Mouse (Mus musculus) layer of hippocampus, adult 9-10 months (tissue): ENCODE data around the gene Cphx2.
"Not testable (repeated sequence)": the region's sequence is repeated elsewhere in the genome, so short reads cannot be mapped to it uniquely, and the experiment has no call there.

Experiments used
- DNase-seq: peaks from one replicate; pipeline ENCODE4 v3.0.0; 2022; ENCODE audit warnings: low spot score

Gene Cphx2

DNA sequence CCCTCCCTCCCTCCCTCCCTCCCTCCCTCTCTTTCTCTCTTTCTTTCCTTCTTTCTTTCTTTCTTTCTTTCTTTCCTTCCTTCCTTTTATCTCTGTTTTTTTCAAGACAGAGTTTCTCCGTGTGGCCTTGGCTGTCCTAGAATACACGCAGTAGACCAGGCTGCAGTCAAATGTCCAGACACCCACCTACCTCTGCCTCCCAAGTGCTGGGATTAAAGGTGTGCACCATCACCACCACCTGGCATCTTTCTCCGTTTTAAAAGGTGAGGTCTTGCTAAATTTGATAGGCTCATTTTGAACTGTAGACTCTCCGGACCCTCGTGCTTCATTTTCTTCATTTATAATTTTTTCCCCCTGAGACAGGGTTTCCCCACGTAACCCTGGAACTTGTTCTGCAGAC lies at the start of gene Cphx2:
Cphx2 (plus strand) TSS at position 301 of the 400 bp plus-strand sequence.
- not testable (repeated sequence) for DNase-seq

DNA sequence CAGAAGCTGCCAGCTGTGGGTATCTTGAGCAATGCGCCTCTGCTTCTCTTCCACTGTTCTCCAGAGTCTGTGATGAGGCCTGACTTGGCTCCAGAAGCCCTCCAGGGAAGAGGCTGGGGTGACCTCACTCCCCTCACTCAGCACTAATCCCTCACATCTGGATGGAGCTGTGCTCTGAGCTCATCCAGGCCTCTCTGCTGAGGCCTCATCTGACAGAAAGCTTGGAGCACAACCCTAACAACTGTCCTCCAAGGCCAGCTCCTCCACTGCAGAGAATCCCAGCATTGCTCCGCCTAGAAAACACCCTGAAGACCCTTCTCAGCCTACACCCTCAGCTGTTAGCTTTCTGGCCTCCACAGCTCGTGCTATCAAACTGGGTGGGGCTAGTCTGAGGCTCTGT lies 47.0 kb upstream of the Cphx2 start:
- DNase-seq: not testable (repeated sequence)

GRCm38 (mm10) chr14:26035439-26035838 lies 45.9 kb upstream of the Cphx2 start:
- not testable (repeated sequence) for DNase-seq

GRCm38 (mm10) chr14:26042611-26043010 lies 38.7 kb upstream of the Cphx2 start, which contains the start of gene Gm9780:
Gene Gm9780, minus strand, starts transcription at chr14:26042711.
- DNase-seq: not testable (repeated sequence)

GRCm38 (mm10) chr14:26045007-26045406 lies 36.3 kb upstream of the Cphx2 start:
- DNase-seq: not testable (repeated sequence)

DNA sequence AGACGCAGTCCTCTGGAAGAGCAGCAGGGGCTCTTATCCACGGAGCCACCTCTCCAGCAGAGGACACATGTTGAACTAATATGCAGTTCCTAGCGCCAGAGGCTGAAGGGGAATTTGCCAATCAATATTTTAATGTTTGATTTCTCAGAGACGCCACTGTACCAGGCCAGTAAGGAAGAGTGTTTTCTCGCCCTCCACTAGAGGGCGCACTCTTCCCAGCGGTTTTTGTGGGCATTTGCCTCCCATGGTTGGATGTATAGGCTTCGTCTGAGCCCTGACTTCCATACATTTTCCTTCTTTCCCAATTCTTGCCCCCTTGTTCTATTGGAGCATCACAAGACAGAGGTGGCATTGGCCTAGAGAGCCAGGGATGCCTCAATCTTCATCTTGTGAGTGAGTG lies 34.3 kb upstream of the Cphx2 start:
- DNase-seq: not testable (repeated sequence)

DNA sequence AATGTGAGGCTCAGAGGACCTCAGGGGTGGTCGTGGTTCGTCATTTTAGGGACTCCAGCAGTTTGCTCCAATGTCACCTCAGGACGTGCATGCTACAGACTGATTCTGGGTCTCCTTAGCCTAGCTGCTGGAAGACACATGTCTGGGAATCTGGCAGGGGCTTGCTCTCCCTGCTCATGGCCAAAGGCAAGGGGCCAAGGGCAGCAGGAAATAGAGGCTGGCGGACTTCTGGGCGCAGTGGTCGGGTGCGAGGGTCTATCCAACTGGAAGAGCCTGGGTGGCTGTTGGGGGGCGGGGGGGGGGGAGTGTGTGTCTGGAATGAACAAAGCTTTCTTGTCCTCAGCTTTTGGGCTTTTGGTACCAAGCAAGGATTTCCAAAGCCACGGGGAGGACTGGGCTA lies 32.5 kb upstream of the Cphx2 start:
- DNase-seq: not testable (repeated sequence)

DNA sequence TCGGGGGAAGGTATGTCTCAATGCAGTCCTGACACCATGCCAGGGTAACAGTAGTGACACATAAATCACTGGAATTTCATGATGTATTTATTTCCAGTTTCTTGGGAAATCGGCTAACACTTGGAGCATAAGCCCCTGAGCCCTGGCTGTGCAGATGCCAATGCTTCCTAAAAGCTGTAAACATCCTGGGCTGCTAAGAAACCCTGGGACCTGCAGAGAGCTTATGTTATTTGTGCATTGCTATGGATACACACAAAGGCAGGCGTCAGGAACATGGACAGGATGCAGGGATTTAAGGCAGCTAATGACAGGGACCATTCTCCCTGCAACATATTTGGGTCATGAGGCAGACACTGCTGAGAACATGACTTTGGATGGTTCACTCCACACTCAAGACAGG lies 23.1 kb upstream of the Cphx2 start:
- DNase-seq: not testable (repeated sequence)

- DNase-seq: not testable (repeated sequence)
Measured at GRCm38 (mm10) chr14:26059362-26059761, 22.0 kb upstream of the Cphx2 start.

DNA sequence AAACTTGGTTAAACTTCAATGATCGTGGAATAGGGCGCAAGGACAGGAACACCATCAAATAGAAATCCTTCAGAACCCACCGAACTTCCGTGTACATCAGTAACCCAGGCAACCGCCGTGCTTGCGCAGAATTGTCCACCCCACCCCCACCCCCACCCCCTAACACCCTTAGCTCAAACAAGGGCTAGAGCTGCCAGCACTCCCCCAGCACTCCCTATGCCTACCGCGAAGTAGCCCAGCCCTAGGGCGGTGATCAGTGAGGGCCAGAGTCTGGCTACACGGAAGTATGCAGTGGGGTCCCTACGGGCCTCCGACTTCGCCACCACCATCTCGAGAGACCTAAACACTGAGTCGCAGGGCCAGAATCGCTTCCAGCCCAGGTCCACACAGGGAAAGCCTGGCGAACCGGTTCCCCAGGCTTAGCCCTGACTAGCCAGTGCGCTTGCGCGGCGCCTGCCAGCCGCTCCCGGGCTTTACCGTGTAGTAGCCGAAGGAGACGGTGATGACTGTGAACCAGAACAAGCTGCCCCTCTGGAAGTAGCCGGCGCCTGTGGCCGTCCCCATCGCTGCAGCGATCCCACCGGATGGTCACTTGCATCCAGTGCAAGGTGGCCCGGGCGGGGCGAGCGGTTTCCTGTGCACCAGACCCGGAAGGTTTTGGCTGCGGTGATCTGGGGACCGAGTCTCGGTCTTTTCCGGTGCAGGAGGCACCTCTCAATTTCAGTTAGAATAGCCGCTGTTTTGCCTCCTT lies 14.6 kb upstream of the Cphx2 start:
- DNase-seq: not testable (repeated sequence)

DNA sequence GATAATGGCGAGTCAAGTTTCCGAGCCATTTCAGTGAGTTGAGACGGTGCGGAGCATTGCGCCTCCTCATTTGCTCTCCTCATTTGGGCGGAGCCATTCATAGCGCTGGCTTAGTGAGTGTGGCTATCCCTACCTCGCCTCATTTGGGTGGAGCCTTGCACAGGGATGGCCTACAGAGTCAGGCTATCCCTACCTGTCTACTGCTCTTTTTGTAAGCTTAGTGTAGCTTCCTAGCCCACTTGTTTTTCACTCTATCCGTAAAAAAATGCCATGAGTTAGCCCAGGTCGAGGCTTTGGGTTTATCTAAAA lies 14.0 kb upstream of the Cphx2 start, which contains the start of gene Tmem254c:
Tmem254c (minus strand) TSS at position 31 of the 309 bp plus-strand sequence.
- DNase-seq: not testable (repeated sequence)

DNA sequence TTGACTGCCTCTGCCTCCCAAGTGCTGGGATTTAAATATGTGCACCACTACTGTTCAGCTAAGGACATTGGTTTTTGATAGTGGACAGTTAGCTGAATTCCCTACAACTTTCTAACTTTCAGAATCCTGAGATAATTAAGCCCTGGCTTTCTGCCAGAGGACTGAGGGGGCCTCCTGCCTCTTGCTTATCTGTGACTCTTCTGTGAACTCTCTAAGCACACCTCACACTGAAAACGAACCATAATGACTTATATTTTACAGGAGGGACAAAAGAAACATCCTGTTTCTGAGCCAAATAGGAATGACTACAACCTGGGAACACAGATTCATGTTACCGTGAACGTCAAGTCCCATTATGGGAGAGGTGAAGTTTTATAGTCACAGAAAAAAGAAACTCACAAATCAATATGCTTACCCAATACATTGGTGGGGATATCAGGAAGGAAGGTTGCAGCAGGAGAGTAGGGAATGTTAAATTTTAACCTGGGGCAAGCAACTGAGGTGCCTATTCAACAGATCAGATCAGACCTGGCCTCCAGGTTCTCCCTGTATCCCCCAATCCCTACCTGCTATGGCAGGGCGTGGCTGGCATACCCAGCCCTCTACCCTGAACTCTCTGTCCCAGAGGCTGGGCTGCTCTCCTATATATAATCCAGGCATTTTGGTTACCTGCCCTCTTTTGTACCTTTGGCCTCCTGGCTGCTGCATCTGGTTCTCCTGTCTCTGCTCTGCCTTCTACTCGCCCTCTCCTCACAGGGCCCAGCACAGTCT lies 4.5 kb upstream of the Cphx2 start:
- DNase-seq: not testable (repeated sequence)

GRCm38 (mm10) chr14:26081997-26082396 lies 681 bp downstream of the Cphx2 start, which contains the start of gene Cphx3:
Gene Cphx3, plus strand, starts transcription at chr14:26082297.
- DNase-seq: not testable (repeated sequence)

DNA sequence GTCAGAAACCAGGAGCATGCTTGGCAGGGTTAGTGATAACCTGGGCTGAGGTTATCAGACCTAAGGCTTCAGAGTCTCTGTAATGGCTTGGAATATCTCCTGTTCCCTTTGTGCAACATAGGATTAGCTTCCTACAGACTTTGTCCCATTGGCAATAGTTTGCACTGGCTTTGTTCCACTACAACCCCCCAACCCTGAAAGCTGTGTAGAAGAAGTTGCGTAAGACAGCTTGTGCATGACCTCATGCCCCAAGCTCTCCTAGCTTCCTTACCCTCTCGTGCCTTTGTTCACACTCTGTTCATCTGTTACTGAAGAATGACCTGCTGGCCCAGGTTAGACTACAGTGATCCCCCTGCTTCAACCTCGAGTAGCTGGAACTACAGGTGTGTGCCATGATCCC lies 16.3 kb downstream of the Cphx2 start:
- not testable (repeated sequence) for DNase-seq

DNA sequence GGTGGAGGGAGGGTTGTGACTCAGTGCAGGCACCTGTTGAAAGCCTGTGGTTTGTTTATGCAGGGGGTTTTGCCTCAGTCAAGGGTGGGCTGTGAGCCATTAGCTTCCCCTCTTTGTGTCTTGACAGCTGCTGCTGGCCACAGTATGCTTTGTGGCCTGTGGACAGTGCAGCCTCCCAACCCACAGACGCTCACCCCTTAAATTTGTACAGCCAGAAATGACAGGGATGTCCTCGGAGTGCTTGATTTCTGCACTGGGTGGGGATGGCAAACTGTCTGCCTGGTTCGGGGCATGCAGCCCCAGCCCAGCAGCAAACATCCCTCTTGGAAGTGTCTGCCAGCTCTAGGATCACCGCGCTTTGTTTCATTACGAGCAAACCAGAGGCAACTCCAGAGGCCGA lies 36.8 kb downstream of the Cphx2 start, which contains the start of gene Duxbl2:
Duxbl2 (plus strand) TSS at position 200 of the 400 bp plus-strand sequence.
- not testable (repeated sequence) for DNase-seq

DNA sequence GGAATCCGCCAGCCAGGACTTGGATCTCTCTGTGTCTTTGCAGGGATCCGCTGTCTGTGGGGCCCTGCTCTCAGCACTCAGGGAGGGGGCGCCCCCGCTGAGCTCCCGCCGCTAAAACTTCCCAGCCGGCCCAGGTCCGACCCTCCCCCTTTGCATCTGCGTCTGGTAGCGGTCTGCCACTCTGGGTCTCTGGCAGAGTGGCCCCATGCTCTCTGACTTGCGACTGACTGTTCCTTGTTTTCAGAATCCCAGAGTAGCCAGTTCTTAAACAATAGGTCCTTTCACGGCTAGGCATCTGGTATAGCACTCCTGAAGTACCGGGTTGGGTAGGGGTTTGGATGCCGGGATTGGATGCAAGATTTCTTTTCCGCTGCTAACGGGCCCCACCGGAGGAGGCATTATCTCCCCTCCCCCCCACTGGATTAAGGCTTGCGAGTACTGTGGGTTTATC lies 37.3 kb downstream of the Cphx2 start:
- not testable (repeated sequence) for DNase-seq

DNA sequence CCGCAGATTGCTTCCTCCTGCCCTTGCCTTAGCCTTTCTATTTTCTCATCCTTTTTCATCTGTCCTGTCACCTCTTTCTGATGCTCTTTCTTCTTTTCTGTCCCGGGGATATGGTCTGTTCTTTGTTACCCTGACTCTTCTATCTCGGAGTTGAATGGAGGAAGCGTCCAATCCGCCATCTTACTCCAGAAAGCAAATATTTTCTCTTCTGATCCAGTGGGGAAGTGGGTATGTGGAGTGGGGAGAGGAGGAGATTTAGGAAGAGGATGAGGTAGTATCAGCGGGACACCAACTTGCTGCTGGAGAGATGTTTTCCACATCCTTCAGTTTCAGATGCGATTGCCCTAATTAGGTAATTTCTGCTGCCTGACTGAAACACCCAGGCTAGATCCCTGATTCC lies 37.8 kb downstream of the Cphx2 start:
- DNase-seq: not testable (repeated sequence)
